Mouse (Mus musculus): ENCODE data around the gene BC048679.

DNA sequence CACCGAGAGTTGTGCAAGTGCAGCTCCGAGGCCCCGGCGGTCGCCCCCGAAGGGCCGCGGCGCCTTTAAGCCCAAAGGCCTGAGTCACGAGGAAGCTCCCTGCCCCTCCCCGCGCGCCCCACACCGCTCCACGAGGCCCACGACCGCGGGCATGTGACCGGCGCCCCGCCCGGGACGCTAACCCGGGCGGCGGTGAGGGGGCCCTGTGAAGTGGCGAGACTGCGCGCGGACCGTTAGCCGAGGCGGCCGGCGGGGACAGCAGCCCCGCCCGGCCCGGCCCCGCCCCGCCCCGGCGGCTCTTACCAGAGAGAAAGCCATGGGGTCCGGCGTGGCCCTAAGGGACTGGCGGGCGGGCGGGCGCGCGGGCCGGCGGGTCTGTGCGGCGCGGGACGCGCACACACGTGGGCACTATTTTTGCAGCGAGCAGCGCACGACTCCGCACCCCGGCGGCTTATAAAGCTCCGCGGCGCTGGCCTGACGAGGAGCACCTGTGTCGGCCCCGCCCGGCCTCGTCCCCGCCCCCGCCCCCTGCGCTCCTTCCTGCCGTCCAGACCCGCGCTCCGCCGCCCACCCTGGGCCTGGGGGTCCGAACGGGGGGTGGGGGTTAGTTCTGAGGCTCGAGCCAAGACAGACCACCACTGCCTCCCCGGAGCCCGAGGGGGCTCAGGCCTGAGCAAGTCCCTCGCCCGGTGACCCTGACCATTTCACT, 43.6 kb downstream of the BC048679 start:
- no peak for TF ChIP-seq MYOG (IDR thresholded peaks at IDR 0.05; ENCODE audit: control insufficient read depth, extremely low read depth, insufficient read length)
- TF ChIP-seq CTCF (IDR thresholded peaks at IDR 0.05; ENCODE audit: control insufficient read depth, insufficient read depth, insufficient read length) = no peak
- no peak for TF ChIP-seq MYOD1 (IDR thresholded peaks at IDR 0.05; ENCODE audit: control insufficient read depth, insufficient read length, low read depth)
